ENCODE assay signal across 8 mouse cellular contexts in the genomic region with DNA sequence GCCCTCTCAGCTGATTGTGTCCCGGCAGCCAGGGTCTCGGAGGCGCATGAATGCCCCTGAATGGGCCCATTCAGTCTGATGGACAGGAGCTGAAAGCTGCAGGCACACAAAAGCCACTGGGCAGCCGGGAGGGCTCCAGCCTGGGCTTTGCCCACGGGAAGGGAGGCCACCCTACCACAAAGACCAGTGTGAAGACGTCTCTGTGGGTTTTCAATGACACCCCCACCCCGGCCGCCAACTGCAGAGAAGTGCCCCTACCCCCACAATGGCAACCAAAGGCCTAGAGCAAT. TPM values are rescaled to one million over a fixed set of nuclear protein-coding genes. Genes with fewer than 3 reads are reported as not detected.
DNase-seq lines count a peak whose midpoint lies in the region; ATAC-seq lines count a peak whose summit lies in the region.

No protein-coding gene starts in this region.

- H3K27ac ChIP-seq in embryonic facial prominence, embryonic 14.5 days (replicated peaks; ENCODE audit: low read depth, low read length), result no peak overlapping the region

- no peaks in the 10 kb centered on the region for H3K27me3 ChIP-seq in embryonic facial prominence, embryonic 14.5 days (replicated peaks; ENCODE audit: control insufficient read depth, insufficient read depth, low read length)

- WGBS in embryonic facial prominence, embryonic 14.5 days, result 38% methylated on average over 8 of the region's 8 CpGs

- no peak overlapping the region for H3K4me3 ChIP-seq in embryonic facial prominence, embryonic 14.5 days (ENCODE audit: low read depth, low read length)

- DNase-seq in cerebellum, adult 8-10 months, result no peak
- peak; percentile 59 for DNase-seq in embryonic facial prominence, embryonic 14.5 days (ENCODE audit: low spot score)
- peak; percentile 20 to 41 for DNase-seq in layer of hippocampus, adult 8-10 months (ENCODE audit: low spot score in 2 of 2)
- DNase-seq in neural tube, embryonic 10.5 days (ENCODE audit: extremely low spot score, low spot score), result peak; percentile 52
- no peak for DNase-seq in adrenal gland, adult 18-20 months (ENCODE audit: low spot score in 2 of 2)
- DNase-seq in spleen, postnatal 36 days (ENCODE audit: low spot score in 2 of 2), result no peak
- DNase-seq in adrenal gland, postnatal 14 days, result no peak

- H3K4me2 ChIP-seq in embryonic facial prominence, embryonic 14.5 days (ENCODE audit: low read depth, low read length), result no peak overlapping the region

- no peak overlapping the region for H3K9ac ChIP-seq in embryonic facial prominence, embryonic 14.5 days (ENCODE audit: low read depth, low read length)

- no peaks in the 10 kb centered on the region for H3K9me3 ChIP-seq in embryonic facial prominence, embryonic 14.5 days (ENCODE audit: control insufficient read depth, low read length)

- ATAC-seq in cerebellum, adult (ENCODE audit: insufficient number of reproducible peaks, low FRiP score, low TSS enrichment), result peak; percentile 54; the same call in 1 of the 2 replicates
- peak; percentile 48; the same call in 1 of the 2 replicates for ATAC-seq in embryonic facial prominence, embryonic 14.5 days (ENCODE audit: low read depth)

- no peaks in the 10 kb centered on the region for H3K36me3 ChIP-seq in embryonic facial prominence, embryonic 14.5 days (ENCODE audit: control insufficient read depth, insufficient read depth, low read length)

- H3K4me1 ChIP-seq in embryonic facial prominence, embryonic 14.5 days (ENCODE audit: control insufficient read depth, insufficient read depth, low read length), result peaks cover 47% of the 10 kb centered on the region

RNA-seq across cellular contexts. Expression of gene Tcf7l1, which starts 58.5 kb away (rescaled TPM):
- polyA plus RNA-seq in embryonic facial prominence, embryonic 14.5 days (2014; fragmentation: Nextera tagmentation; extraction: Ambion mirVana), result 42.3 and 46.3 TPM in 2 replicates
- 1 to 10 TPM; 1.7 to 4.4 (median 3.8) TPM for total RNA-seq in layer of hippocampus, adult 8-10 months (2022)
- 10 to 100 TPM in 1 of 2 experiments, 1 to 10 TPM in 1; 10.0 to 11.5 TPM for total RNA-seq in adrenal gland, adult 18-20 months (2021)
- total RNA-seq in adrenal gland, postnatal 14 days (2021), result 18.2 and 21.4 TPM in 2 replicates

Comparison
In these comparisons a context has a peak if more than half of its experiments do, and no peak if none do; other contexts are left out.
1. DNase-seq: peak in embryonic facial prominence, embryonic 14.5 days (single experiment), layer of hippocampus, adult 8-10 months (2 of 2) and neural tube, embryonic 10.5 days (single experiment); none in cerebellum, adult 8-10 months (single experiment), adrenal gland, adult 18-20 months (0 of 2), spleen, postnatal 36 days (0 of 2) and adrenal gland, postnatal 14 days (single experiment).